29 mouse cellular contexts compared by ENCODE assay signal in the genomic region with DNA sequence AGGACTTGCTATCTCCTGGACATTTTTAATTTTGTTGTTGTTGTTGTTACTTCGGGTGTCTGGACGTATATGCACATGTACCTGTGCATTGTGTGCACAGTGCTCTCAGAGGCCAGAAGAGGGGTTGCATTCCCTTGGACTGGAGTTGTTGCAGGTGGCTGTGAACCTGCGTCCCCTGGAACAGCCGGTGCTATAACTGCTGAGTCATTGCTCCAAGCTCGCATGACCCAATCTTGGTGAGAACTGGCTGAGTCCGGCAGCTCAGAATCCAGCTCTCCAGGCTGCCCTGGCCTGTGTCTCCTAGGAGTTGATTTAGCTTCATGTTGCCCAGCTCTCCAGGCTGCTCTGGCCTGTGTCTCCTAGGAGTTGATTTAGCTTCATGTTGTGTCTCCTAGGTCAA. TPM values are rescaled to one million over a fixed set of nuclear protein-coding genes. Genes with fewer than 3 reads are reported as not detected.
"Had no signal": no experiment of that assay in that cellular context is flagged by ENCODE, and none has a peak within 500 bp of the region (broad histone marks: within the 10 kb centered on the region; RNA-seq: fewer than 3 reads in every experiment).

No protein-coding gene starts in this region.

- H3K27ac ChIP-seq: hindbrain, embryonic 13.5 days; hindbrain, embryonic 15.5 days; hindbrain, postnatal 0 days; intestine, embryonic 15.5 days; limb, embryonic 13.5 days; limb, embryonic 15.5 days; liver, embryonic 12.5 days; liver, embryonic 14.5 days had no signal

- ATAC-seq: hindbrain, postnatal 0 days; intestine, embryonic 15.5 days; intestine, postnatal 0 days; liver, embryonic 12.5 days had no signal

- H3K4me3 ChIP-seq: heart, embryonic 10.5 days; heart, embryonic 12.5 days; hindbrain, embryonic 13.5 days; hindbrain, embryonic 15.5 days; intestine, embryonic 15.5 days; left cerebral cortex, adult 2 months; limb, embryonic 13.5 days; limb, embryonic 15.5 days; liver, embryonic 12.5 days had no signal

- DNase-seq: gastrocnemius, postnatal 25 days; heart, adult 18-20 months; heart, postnatal 10 days; kidney, adult 18-20 months; kidney, adult 8-10 months; kidney, postnatal 10 days; kidney, postnatal 25 days; kidney, postnatal 4 days had no signal

RNA-seq across cellular contexts. Expression of a gene that starts 39.3 kb away (rescaled TPM):
- total RNA-seq: gastrocnemius, adult 8-10 months; gastrocnemius, postnatal 25 days; gastrocnemius, postnatal 4 days; granulocyte monocyte progenitor cell, adult 5-6 weeks; hematopoietic stem cell, adult 5-6 weeks; layer of hippocampus, postnatal 10 days; layer of hippocampus, postnatal 25 days; liver, adult 2 months had no signal
- polyA plus RNA-seq: heart, embryonic 14.5 days; heart, embryonic 16.5 days; intestine, embryonic 15.5 days; intestine, postnatal 0 days; liver, adult 2 months; liver, embryonic 12.5 days; liver, embryonic 14.5 days had no signal
